In genomic region chr5:21255551-21256132, GRCm38 (mm10) we compare ENCODE assay signal across 10 mouse cellular contexts.
A peak's percentile ranks its signal among the peaks of the same experiment; 100 is the strongest.
DNase-seq lines count a peak whose midpoint lies in the region; ATAC-seq lines count a peak whose summit lies in the region.
"Had no signal": no experiment of that assay in that cellular context is flagged by ENCODE, and none has a peak within 500 bp of the region (broad histone marks: within the 10 kb centered on the region; RNA-seq: fewer than 3 reads in every experiment).

No protein-coding gene starts in this region.

- H3K36me3 ChIP-seq in forebrain, embryonic 11.5 days (ENCODE audit: control insufficient read depth, insufficient read depth, low read length) = no peaks in the 10 kb centered on the region
- H3K36me3 ChIP-seq in forebrain, embryonic 13.5 days (ENCODE audit: poor library complexity, severe bottlenecking) = no peaks in the 10 kb centered on the region
- no peaks in the 10 kb centered on the region for H3K36me3 ChIP-seq in kidney, embryonic 14.5 days (ENCODE audit: control insufficient read depth, insufficient read depth, low read length)

- 86% methylated on average over 5 of the region's 5 CpGs for WGBS in forebrain, embryonic 11.5 days
- 97% methylated on average over 5 of the region's 5 CpGs for WGBS in forebrain, embryonic 13.5 days
- 83% methylated on average over 5 of the region's 5 CpGs for WGBS in kidney, embryonic 14.5 days

- peak; percentile 40 for DNase-seq in forebrain, embryonic 11.5 days (ENCODE audit: low spot score)
- DNase-seq in thymus, adult 18-20 months = peak; percentile 10 to 49
- no peak for DNase-seq in kidney, postnatal 36 days
- DNase-seq: cerebellum, postnatal 14 days; kidney, adult 11 months had no signal

- no peak overlapping the region for H3K9ac ChIP-seq in forebrain, embryonic 11.5 days (ENCODE audit: low read length)
- H3K9ac ChIP-seq in forebrain, embryonic 13.5 days = no peak overlapping the region
- H3K9ac ChIP-seq in kidney, embryonic 14.5 days (ENCODE audit: low read depth, low read length) = no peak overlapping the region

- no peaks in the 10 kb centered on the region for H3K27me3 ChIP-seq in forebrain, embryonic 11.5 days (ENCODE audit: control insufficient read depth, insufficient read depth, low read length)
- H3K27me3 ChIP-seq in forebrain, embryonic 13.5 days = no peaks in the 10 kb centered on the region
- H3K27me3 ChIP-seq in kidney, embryonic 14.5 days (ENCODE audit: control insufficient read depth, insufficient read depth, low read length) = no peaks in the 10 kb centered on the region

- no peak for ATAC-seq in forebrain, embryonic 11.5 days (replicated peaks; ENCODE audit: low FRiP score)
- ATAC-seq in forebrain, embryonic 13.5 days = no peak
- peak; percentile 73 for ATAC-seq in activated CD4-positive, CD25-positive, alpha-beta regulatory T cell, adult 4 months
- peak; percentile 79 for ATAC-seq in megakaryocyte progenitor cell, adult 5-6 weeks (replicated peaks; ENCODE audit: poor library complexity)
- no peak for ATAC-seq in erythroid progenitor cell, adult 5-6 weeks (replicated peaks; ENCODE audit: low FRiP score, poor library complexity, severe bottlenecking)
- no peak for ATAC-seq in kidney, embryonic 14.5 days (ENCODE audit: low FRiP score, low TSS enrichment)

- H3K4me2 ChIP-seq in forebrain, embryonic 11.5 days (ENCODE audit: low read depth, low read length, severe bottlenecking) = no peak overlapping the region
- no peak overlapping the region for H3K4me2 ChIP-seq in forebrain, embryonic 13.5 days
- no peak overlapping the region for H3K4me2 ChIP-seq in kidney, embryonic 14.5 days (replicated peaks; ENCODE audit: low read depth, low read length)

- H3K4me3 ChIP-seq in forebrain, embryonic 11.5 days (ENCODE audit: low read depth, low read length) = no peak overlapping the region
- no peak overlapping the region for H3K4me3 ChIP-seq in forebrain, embryonic 13.5 days
- no peak overlapping the region for H3K4me3 ChIP-seq in kidney, embryonic 14.5 days (ENCODE audit: low read length)

- H3K4me1 ChIP-seq in forebrain, embryonic 11.5 days (replicated peaks; ENCODE audit: control insufficient read depth, insufficient read depth, low read length) = no peaks in the 10 kb centered on the region
- H3K4me1 ChIP-seq in forebrain, embryonic 13.5 days = no peaks in the 10 kb centered on the region
- H3K4me1 ChIP-seq in kidney, embryonic 14.5 days (ENCODE audit: control insufficient read depth, insufficient read depth, low read length) = no peaks in the 10 kb centered on the region

- H3K9me3 ChIP-seq in forebrain, embryonic 11.5 days (ENCODE audit: control insufficient read depth, low read length) = no peaks in the 10 kb centered on the region
- H3K9me3 ChIP-seq in forebrain, embryonic 13.5 days (replicated peaks) = no peaks in the 10 kb centered on the region
- no peaks in the 10 kb centered on the region for H3K9me3 ChIP-seq in kidney, embryonic 14.5 days (ENCODE audit: control insufficient read depth, low read length)

- no peak overlapping the region for H3K27ac ChIP-seq in forebrain, embryonic 11.5 days (ENCODE audit: low read depth, low read length)
- no peak overlapping the region for H3K27ac ChIP-seq in forebrain, embryonic 13.5 days
- H3K27ac ChIP-seq in kidney, embryonic 14.5 days (ENCODE audit: low read depth, low read length) = no peak overlapping the region

Comparison
In these comparisons a context has a peak if more than half of its experiments do, and no peak if none do; other contexts are left out.
1. ATAC-seq: peak in activated CD4-positive, CD25-positive, alpha-beta regulatory T cell, adult 4 months (single experiment) and megakaryocyte progenitor cell, adult 5-6 weeks (single experiment); none in forebrain, embryonic 11.5 days (single experiment), forebrain, embryonic 13.5 days (single experiment), erythroid progenitor cell, adult 5-6 weeks (single experiment) and kidney, embryonic 14.5 days (single experiment).
2. DNase-seq: peak in forebrain, embryonic 11.5 days (single experiment) and thymus, adult 18-20 months (2 of 2); none in kidney, postnatal 36 days (0 of 2).